Mouse (Mus musculus) liver, postnatal 0 days (tissue): ENCODE data around the gene Trim2. TPM values are rescaled to one million over a fixed set of nuclear protein-coding genes. Genes with fewer than 3 reads are reported as not detected.
A peak's percentile ranks its signal among the peaks of the same experiment; 100 is the strongest.

Experiments used
- ATAC-seq: fragments of 200-750 bp; cut with Nextera tagmentation; 2 replicates; pipeline ENCODE4 v1.8.0; 2017; ENCODE audit warnings: mild to moderate bottlenecking, moderate library complexity
- DNase-seq: peaks from one replicate; pipeline ENCODE4 v3.0.0-alpha.2; 2016
- H3K27ac ChIP-seq: fragments of 300-500 bp; sonication (generic); 2 replicates; pipeline ENCODE4 v1.5.1; 2014; ENCODE audit warnings: antibody characterized with exemption, moderate library complexity, mild to moderate bottlenecking, low read depth
- H3K27me3 ChIP-seq: fragments of 300-500 bp; sonication (generic); 2 replicates; pipeline ENCODE4 v1.6.1; 2014; ENCODE audit warnings: low read length, control low read depth, mixed read lengths; ENCODE audit not compliant: insufficient read depth
- H3K36me3 ChIP-seq: fragments of 300-500 bp; sonication (generic); replicated peaks from 2 replicates; pipeline ENCODE4 v1.6.1; 2014; ENCODE audit warnings: mild to moderate bottlenecking, control low read depth, low read length, moderate library complexity, mixed read lengths; ENCODE audit not compliant: insufficient read depth
- H3K4me1 ChIP-seq: fragments of 300-500 bp; sonication (generic); 2 replicates; pipeline ENCODE4 v1.6.1; 2014; ENCODE audit warnings: antibody characterized with exemption, mild to moderate bottlenecking, control low read depth; ENCODE audit not compliant: insufficient read depth
- H3K4me2 ChIP-seq: fragments of 300-500 bp; sonication (generic); 2 replicates; pipeline ENCODE4 v1.6.1; 2014; ENCODE audit warnings: low read depth, mild to moderate bottlenecking, low read length, moderate library complexity, mixed read lengths
- H3K4me3 ChIP-seq: fragments of 300-500 bp; sonication (generic); 2 replicates; pipeline ENCODE4 v1.5.1; 2014; ENCODE audit warnings: low read depth, low read length
- H3K9ac ChIP-seq: fragments of 300-500 bp; sonication (generic); replicated peaks from 2 replicates; pipeline ENCODE4 v1.6.1; 2014; ENCODE audit warnings: mild to moderate bottlenecking, moderate library complexity
- H3K9me3 ChIP-seq: fragments of 300-500 bp; sonication (generic); 2 replicates; pipeline ENCODE4 v1.6.1; 2016; ENCODE audit warnings: mild to moderate bottlenecking, control low read depth, low read length, mixed read lengths
- CTCF ChIP-seq: sonication (generic); IDR thresholded peaks from 2 replicates; pipeline ENCODE4 v1.5.1; 2016; ENCODE audit warnings: antibody characterized with exemption, low read depth
- EP300 ChIP-seq: IDR thresholded peaks from 2 replicates; pipeline ENCODE4 v1.6.1; 2016; ENCODE audit warnings: antibody characterized with exemption, low read depth, mild to moderate bottlenecking
- WGBS: fragments of 180-500 bp; shearing (Covaris S2); extraction: QIAGEN DNeasy Blood & Tissue Kit; methylation state at CpG from one replicate; pipeline ENCODE4 v1.1.7; 2014; ENCODE audit not compliant: insufficient replicate concordance; 5-methylcytosine and 5-hydroxymethylcytosine counted together
- polyA plus RNA-seq: library from polyadenylated mRNA; unstranded; fragments of >200 nt; fragmentation: Nextera tagmentation; extraction: Ambion mirVana; gene quantifications from 2 replicates; pipeline ENCODE4 v1.2.1, GENCODE M21; 2015

Gene Trim2
- polyA plus RNA-seq, 1 experiment from 2014 or later: 2.7 TPM

- no peak overlapping the region for H3K9ac ChIP-seq
- no peaks in the 10 kb centered on the region for H3K36me3 ChIP-seq
- H3K4me1 ChIP-seq: peaks cover 27% of the 10 kb centered on the region
- H3K4me2 ChIP-seq: no peak overlapping the region
- TF ChIP-seq CTCF (no peak), EP300 (no peak)
- H3K4me3 ChIP-seq: no peak overlapping the region
- no peak for ATAC-seq
- no peak for DNase-seq
- 62% methylated on average over 5 of the region's 5 CpGs for WGBS
- H3K27me3 ChIP-seq: no peaks in the 10 kb centered on the region
- H3K9me3 ChIP-seq: no peaks in the 10 kb centered on the region
- H3K27ac ChIP-seq: no peak overlapping the region
Measured at GRCm38 (mm10) chr3:84286311-84286710, 20.4 kb downstream of the Trim2 start.

- no peak for DNase-seq
- H3K27ac ChIP-seq: no peak overlapping the region
- no peaks in the 10 kb centered on the region for H3K27me3 ChIP-seq
- peaks cover 33% of the 10 kb centered on the region for H3K4me1 ChIP-seq
- ATAC-seq: no peak
- no peaks in the 10 kb centered on the region for H3K9me3 ChIP-seq
- 76% methylated on average over 3 of the region's 3 CpGs for WGBS
- TF ChIP-seq CTCF: no peak
- no peak for TF ChIP-seq EP300
- H3K9ac ChIP-seq: no peak overlapping the region
- no peaks in the 10 kb centered on the region for H3K36me3 ChIP-seq
- H3K4me2 ChIP-seq: no peak overlapping the region
- H3K4me3 ChIP-seq: no peak overlapping the region
Measured at GRCm38 (mm10) chr3:84284796-84285195, 21.9 kb downstream of the Trim2 start.

GRCm38 (mm10) chr3:84283524-84283923, 23.2 kb downstream of the Trim2 start:
- H3K4me1 ChIP-seq: peaks cover 33% of the 10 kb centered on the region
- H3K9me3 ChIP-seq: no peaks in the 10 kb centered on the region
- ATAC-seq (peak; percentile 91), DNase-seq (peak; percentile 43)
- peak overlapping the region; percentile 51 for H3K4me2 ChIP-seq
- TF ChIP-seq EP300 (no peak), CTCF (no peak)
- H3K36me3 ChIP-seq: no peaks in the 10 kb centered on the region
- H3K27ac ChIP-seq: peak overlapping the region; percentile 51; the same call in 1 of the 2 replicates
- WGBS: 49% methylated on average over 8 of the region's 8 CpGs
- H3K4me3 ChIP-seq: peak overlapping the region; percentile 31
- H3K9ac ChIP-seq: no peak overlapping the region
- no peaks in the 10 kb centered on the region for H3K27me3 ChIP-seq

GRCm38 (mm10) chr3:84281936-84282371, 24.7 kb downstream of the Trim2 start:
- Histone ChIP-seq H3K9ac (no peak overlapping the region), H3K27ac (no peak overlapping the region), H3K4me3 (no peak overlapping the region), H3K4me2 (peak overlapping the region; percentile 51), H3K4me1 (peaks cover 33% of the 10 kb centered on the region), H3K27me3 (no peaks in the 10 kb centered on the region), H3K36me3 (no peaks in the 10 kb centered on the region), H3K9me3 (no peaks in the 10 kb centered on the region)
- DNase-seq (peak; percentile 21), ATAC-seq (no peak)
- TF ChIP-seq CTCF (no peak), EP300 (no peak)
- 47% methylated on average over 10 of the region's 10 CpGs for WGBS

GRCm38 (mm10) chr3:84278809-84279208, 27.9 kb downstream of the Trim2 start:
- Histone ChIP-seq H3K27me3 (no peaks in the 10 kb centered on the region), H3K36me3 (no peaks in the 10 kb centered on the region), H3K9me3 (no peaks in the 10 kb centered on the region), H3K27ac (no peak overlapping the region), H3K4me2 (no peak overlapping the region), H3K4me1 (peaks cover 9% of the 10 kb centered on the region), H3K4me3 (no peak overlapping the region), H3K9ac (no peak overlapping the region)
- no peak for TF ChIP-seq EP300
- no peak for TF ChIP-seq CTCF
- WGBS: 73% methylated on average over 4 of the region's 4 CpGs
- no peak for DNase-seq
- no peak for ATAC-seq

- H3K36me3 ChIP-seq: no peaks in the 10 kb centered on the region
- H3K4me2 ChIP-seq: no peak overlapping the region
- no peaks in the 10 kb centered on the region for H3K27me3 ChIP-seq
- WGBS: 87% methylated on average over 4 of the region's 4 CpGs
- H3K9ac ChIP-seq: no peak overlapping the region
- no peak for TF ChIP-seq CTCF
- TF ChIP-seq EP300: no peak
- H3K4me3 ChIP-seq: no peak overlapping the region
- no peaks in the 10 kb centered on the region for H3K9me3 ChIP-seq
- peaks cover 12% of the 10 kb centered on the region; the same call in 1 of the 2 replicates for H3K4me1 ChIP-seq
- no peak for DNase-seq
- no peak for ATAC-seq
- no peak overlapping the region for H3K27ac ChIP-seq
Measured at GRCm38 (mm10) chr3:84275124-84275523, 31.6 kb downstream of the Trim2 start.
